Mouse (Mus musculus) thymus, adult 2 months (tissue): ENCODE measurements at regions not wholly inside any gene's neighbourhood (a gene's known extent, or its start where the extent isn't known, plus 50 kb on each side); places are given as distances from the start of the nearest gene placed in this dataset.

Experiments
- CTCF ChIP-seq: fragments of 200-500 bp; IDR thresholded peaks from 2 replicates; pipeline ENCODE4 v1.5.1; 2012; ENCODE audit warnings: mild to moderate bottlenecking, control low read depth, low read length, moderate library complexity, borderline replicate concordance; ENCODE audit not compliant: control insufficient read depth, poor library complexity, insufficient read depth; ENCODE audit errors: extremely low read depth
- POLR2A ChIP-seq: fragments of 200-500 bp; IDR thresholded peaks from 2 replicates; pipeline ENCODE4 v1.6.1; 2012; ENCODE audit warnings: mild to moderate bottlenecking, low read length, control low read depth, moderate library complexity; ENCODE audit not compliant: control insufficient read depth, poor library complexity, insufficient read depth; ENCODE audit errors: extremely low read depth

DNA sequence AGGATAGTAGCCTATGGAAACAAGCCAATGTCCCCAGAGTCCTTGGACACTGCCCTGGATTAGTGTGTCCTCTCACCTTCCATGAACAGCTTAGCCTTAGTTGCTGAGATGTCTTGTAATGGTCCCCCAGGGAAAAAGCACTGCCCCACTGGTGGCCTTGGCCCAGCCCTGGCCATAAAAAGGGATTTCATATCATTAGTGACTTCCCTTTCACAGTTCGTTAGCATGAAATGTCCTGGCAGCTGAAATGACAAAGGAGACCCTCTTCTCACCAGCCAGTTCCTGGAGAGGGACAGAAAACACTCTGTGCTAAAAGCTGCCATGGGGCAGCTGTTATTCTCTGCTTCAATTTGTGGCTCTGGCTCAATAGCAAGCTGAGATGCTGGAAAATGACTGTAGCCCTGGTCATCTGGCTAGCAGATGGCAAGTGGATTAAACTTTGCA is 110.6 kb upstream of the Rmdn2 start:
- TF ChIP-seq POLR2A (no peak), CTCF (no peak)
